ENCODE assay signal across 11 mouse cellular contexts in genomic region chr9:78021256-78021655, GRCm38 (mm10). TPM values are rescaled to one million over a fixed set of nuclear protein-coding genes. Genes with fewer than 3 reads are reported as not detected.
DNase-seq lines count a peak whose midpoint lies in the region; ATAC-seq lines count a peak whose summit lies in the region.
"Had no signal": no experiment of that assay in that cellular context is flagged by ENCODE, and none has a peak within 500 bp of the region (broad histone marks: within the 10 kb centered on the region; RNA-seq: fewer than 3 reads in every experiment).

No protein-coding gene starts in this region.

- no peak overlapping the region for H3K4me3 ChIP-seq in heart, embryonic 12.5 days
- no peak overlapping the region for H3K4me3 ChIP-seq in neural tube, embryonic 13.5 days

- ATAC-seq in heart, embryonic 12.5 days (ENCODE audit: insufficient number of reproducible peaks, low FRiP score) = peak; percentile 62
- peak; percentile 45; the same call in 1 of the 2 replicates for ATAC-seq in neural tube, embryonic 13.5 days (ENCODE audit: low read depth)
- ATAC-seq: CD4-positive, CD25-positive, alpha-beta regulatory T cell, adult 4 months had no signal

- no peaks in the 10 kb centered on the region for H3K27me3 ChIP-seq in heart, embryonic 12.5 days (replicated peaks)
- no peaks in the 10 kb centered on the region for H3K27me3 ChIP-seq in neural tube, embryonic 13.5 days

- peaks cover 32% of the 10 kb centered on the region for H3K4me1 ChIP-seq in heart, embryonic 12.5 days (replicated peaks)
- peaks cover 11% of the 10 kb centered on the region for H3K4me1 ChIP-seq in neural tube, embryonic 13.5 days (replicated peaks)

- no peak for DNase-seq in heart, postnatal 4 days
- peak; percentile 78 for DNase-seq in embryo, embryonic 10.5 days (ENCODE audit: low spot score)
- peak; percentile 65 to 74 for DNase-seq in kidney, adult 8-10 months
- no peak for DNase-seq in Muller cell, postnatal 12 days (ENCODE audit: inconsistent ontology term)
- DNase-seq in urinary bladder, postnatal 10 days (ENCODE audit: low spot score) = no peak
- no peak for DNase-seq in urinary bladder, adult 18-20 months (ENCODE audit: low spot score in 2 of 2)

- 19% methylated on average over 9 of the region's 9 CpGs for WGBS in heart, embryonic 12.5 days
- WGBS in neural tube, embryonic 13.5 days = 13% methylated on average over 9 of the region's 9 CpGs

- H3K9ac ChIP-seq in heart, embryonic 12.5 days = 0 out of 2 replicates have a peak overlapping the region, but pooled peaks have one; percentile 13
- no peak overlapping the region for H3K9ac ChIP-seq in neural tube, embryonic 13.5 days
- H3K9ac ChIP-seq: liver, embryonic 14.5 days had no signal

- H3K4me2 ChIP-seq in heart, embryonic 12.5 days = no peak overlapping the region
- H3K4me2 ChIP-seq in neural tube, embryonic 13.5 days = no peak overlapping the region

- H3K9me3 ChIP-seq in heart, embryonic 12.5 days (replicated peaks) = no peaks in the 10 kb centered on the region
- H3K9me3 ChIP-seq in neural tube, embryonic 13.5 days = no peaks in the 10 kb centered on the region

- no peaks in the 10 kb centered on the region for H3K36me3 ChIP-seq in heart, embryonic 12.5 days
- H3K36me3 ChIP-seq in neural tube, embryonic 13.5 days = no peaks in the 10 kb centered on the region

- H3K27ac ChIP-seq in heart, embryonic 12.5 days (ENCODE audit: poor library complexity, severe bottlenecking) = peak overlapping the region; percentile 35; the same call in 1 of the 2 replicates
- no peak overlapping the region for H3K27ac ChIP-seq in neural tube, embryonic 13.5 days (replicated peaks)
- H3K27ac ChIP-seq: liver, embryonic 14.5 days had no signal

RNA-seq across cellular contexts. Expression of gene Gcm1, which starts 30.5 kb away (rescaled TPM):
- polyA plus RNA-seq in heart, embryonic 12.5 days (2016; fragmentation: Nextera tagmentation; extraction: Ambion mirVana) = not detected in 2 replicates
- not detected for total RNA-seq in heart, postnatal 4 days (2021)
- polyA plus RNA-seq in neural tube, embryonic 13.5 days (2015; fragmentation: Nextera tagmentation; extraction: Ambion mirVana) = not detected in 2 replicates
- polyA plus RNA-seq: CD4-positive, CD25-positive, alpha-beta regulatory T cell, adult 4 months; liver, embryonic 14.5 days; small intestine, adult 2 months had no signal

Comparison
In these comparisons a context has a peak if more than half of its experiments do, and no peak if none do; other contexts are left out.
1. DNase-seq: peak in embryo, embryonic 10.5 days (single experiment) and kidney, adult 8-10 months (2 of 2); none in heart, postnatal 4 days (single experiment), Muller cell, postnatal 12 days (single experiment), urinary bladder, postnatal 10 days (single experiment) and urinary bladder, adult 18-20 months (0 of 2).